Mouse (Mus musculus) urinary bladder, postnatal 36 days (tissue): Measurements from ENCODE around the gene Ajuba.

Experiments
- DNase-seq, 2 experiments: peaks; one replicate each; pipeline ENCODE4 v3.0.0; 2022; ENCODE audit warnings: low spot score in 2 of 2, mixed read lengths in 1 of 2

Ajuba gene

DNA sequence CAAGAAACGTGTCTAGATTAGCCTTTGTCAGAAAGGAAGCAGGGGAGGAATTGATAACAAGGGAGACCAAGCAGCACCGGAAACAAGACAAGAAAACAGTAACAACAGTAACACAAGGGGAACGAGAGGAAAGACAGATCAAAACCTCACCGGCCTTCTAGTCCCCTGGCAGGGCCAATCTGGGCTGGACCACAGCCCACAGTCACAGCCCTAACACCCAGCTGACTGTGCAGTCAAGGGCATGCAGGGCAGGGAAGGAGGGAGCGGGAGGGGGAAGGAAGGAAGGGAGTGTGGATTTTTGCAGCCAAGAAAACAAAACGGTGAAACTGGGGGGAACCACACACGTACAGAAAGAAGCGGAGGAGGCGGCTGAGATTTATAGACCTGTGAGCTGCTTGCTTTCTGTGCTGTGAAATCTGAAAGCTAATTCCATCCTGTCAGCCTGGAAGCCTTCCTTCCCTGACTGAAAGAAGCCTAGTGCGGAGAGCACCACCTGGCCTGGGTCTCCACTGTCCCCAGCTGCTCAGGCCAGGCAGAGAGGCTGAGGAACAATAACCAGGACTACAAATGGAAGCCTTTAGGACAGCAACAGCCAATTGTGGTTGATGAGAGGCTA lies 15.1 kb upstream of the Ajuba start:
- no peak for DNase-seq

DNA sequence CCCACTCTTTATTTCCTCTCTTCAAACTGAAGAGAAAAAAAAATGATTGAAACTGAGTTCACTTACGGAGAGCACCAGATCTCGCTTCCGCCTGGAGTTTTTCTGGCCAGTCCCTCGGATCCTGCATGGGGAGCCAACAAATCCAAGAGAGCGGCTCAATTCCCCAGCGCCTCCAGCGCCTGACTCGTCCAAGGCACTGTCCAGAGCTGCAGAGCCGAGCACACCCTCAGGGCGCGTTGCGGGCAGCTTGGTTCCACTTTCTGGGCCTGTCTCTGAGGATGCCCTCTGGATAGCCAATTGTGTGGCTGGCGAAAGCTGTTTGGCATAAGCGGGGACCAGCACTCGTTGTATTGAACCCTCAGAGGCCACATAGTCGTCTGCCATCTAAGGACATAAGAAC lies 13.7 kb upstream of the Ajuba start:
- no peak for DNase-seq

DNA sequence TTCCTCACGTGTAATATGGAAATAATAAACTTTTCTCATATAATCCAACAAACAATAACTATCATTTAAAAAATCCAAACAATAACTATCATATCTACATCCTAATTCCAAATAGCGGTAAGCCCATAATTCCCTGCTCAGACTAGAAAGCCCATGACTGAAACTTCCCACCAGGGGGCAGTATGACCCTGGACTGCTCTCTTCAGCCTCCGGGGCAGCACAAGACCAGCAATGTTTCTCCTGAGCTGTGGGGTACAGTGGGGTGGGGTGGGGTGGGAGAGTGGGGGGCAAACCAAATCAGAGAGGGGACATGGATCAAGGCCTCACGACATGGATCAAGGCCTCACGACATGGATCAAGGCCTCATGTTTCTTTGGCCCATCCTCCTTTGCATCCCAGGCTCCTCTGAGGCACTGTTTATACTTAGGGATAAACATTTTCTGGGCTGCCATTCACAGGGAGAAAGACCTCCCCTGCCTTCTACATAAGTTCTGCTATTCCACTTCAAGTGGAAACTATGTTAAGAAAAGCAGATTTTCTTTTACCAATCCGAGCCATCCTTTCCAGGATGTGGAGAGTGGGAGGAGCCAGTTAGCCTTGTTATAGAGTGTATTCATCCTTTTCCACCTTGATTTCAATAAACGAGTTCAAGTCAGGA lies 6.5 kb upstream of the Ajuba start:
- peak in 1 of 2 experiments; percentile 43 for DNase-seq

DNA sequence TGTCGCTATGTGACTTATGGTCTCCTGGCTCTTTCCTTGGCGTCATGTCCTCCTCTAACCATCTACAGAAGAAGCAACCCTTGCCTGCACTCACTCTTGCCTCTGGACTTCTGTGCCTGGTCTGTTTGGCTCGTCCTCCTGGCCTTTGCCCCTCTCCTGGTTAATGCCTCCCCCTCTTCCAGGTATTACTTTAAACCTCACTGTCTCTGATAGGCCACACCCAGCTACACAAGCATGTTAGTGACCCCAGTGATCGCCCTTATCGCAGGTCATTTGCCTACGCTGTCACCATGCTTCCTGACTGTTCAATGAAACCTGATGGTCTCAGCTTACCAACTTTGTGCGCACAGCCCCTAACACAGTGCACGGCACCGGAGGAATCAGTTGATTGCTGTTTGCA lies 5.2 kb upstream of the Ajuba start:
- DNase-seq, result no peak

GRCm38 (mm10) chr14:54579638-54580037 lies 2.3 kb upstream of the Ajuba start:
- no peak for DNase-seq

DNA sequence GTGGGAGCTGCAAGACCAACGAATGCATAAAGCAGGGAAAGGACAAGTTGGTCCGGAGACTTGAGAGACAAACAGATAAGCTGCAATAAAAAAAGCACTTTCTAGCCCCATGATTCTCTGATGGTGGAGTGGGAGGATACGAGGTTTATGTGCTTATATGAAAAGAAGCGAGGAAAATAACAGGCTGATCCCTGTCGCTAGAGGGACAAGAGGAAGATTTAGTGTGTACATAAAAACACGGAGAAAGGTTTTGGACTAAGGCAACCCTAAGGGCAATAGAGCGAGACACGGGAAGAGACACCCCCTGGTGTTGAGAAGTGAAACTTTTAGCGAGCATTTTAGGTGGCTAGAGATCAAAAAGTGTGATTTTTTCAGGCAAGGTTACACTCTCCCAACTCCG lies 705 bp upstream of the Ajuba start:
- DNase-seq, result peak in 1 of 2 experiments; percentile 29

DNA sequence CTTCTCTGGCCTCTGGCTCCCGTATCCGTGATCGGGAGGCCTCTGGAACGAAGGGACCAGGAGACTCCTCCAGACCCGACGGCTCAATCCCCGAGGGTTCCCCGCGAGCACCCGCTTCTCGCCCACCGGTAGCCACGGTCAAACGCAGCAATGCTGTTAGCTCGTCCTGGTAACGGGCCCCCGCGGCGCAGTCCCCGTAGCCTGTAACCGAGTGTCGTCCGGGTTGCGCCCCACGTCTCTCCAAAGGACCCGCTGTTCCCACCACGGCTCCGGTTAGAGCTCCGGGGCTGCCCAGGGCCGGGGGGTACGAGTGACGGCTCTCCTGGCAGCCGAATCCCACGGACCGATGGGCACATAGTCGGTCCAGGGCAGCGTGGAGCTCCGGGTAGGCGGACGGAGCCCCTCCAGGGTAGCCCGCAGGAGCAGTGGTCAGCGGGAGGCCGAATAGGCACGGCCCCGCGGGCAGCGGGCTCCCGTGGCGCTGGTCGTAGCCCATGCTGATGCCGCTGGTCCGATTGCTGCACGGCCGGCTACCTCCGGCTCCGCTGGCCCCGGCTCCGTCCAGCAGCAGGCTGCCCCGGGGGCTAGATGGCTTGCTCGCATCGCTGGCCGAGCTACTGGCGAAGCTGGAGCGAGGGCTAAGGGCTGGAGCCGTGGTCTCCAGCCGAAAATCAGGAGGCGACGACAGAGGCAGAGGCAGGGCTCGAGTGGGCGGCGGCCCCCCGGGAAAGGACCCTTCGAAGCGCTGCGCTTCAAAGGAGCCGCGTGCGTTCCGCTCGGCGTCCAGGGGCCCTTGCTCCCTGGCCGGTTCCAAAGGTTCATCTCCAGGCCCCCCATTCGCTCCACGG lies 893 bp downstream of the Ajuba start:
- DNase-seq, result peak in 1 of 2 experiments; percentile 19

- DNase-seq, result peak; percentile 74 to 81
Measured at GRCm38 (mm10) chr14:54575631-54576030, 1.7 kb downstream of the Ajuba start.

DNA sequence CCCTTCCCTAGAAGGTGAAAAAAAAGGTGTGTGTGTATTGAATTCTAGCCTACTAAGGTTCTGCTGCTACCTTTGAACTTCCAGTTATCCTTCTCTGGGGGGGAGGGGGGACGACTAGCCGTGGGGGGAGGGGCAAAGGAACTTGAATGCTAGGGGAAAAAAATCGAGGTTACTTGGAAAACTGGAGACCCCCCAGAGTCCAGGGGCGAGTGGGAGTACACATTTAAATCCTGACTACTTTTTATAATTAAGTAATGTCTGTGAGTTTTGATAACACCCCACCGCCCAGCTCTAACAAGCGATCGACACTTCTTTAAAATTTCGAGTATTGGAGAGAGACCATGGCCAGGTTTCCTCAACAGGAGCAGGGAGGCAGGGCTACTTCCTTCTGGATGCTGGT lies 2.3 kb downstream of the Ajuba start:
- DNase-seq, result no peak

- peak; percentile 60 to 68 for DNase-seq
Measured at GRCm38 (mm10) chr14:54574253-54574652, 3.1 kb downstream of the Ajuba start.

DNA sequence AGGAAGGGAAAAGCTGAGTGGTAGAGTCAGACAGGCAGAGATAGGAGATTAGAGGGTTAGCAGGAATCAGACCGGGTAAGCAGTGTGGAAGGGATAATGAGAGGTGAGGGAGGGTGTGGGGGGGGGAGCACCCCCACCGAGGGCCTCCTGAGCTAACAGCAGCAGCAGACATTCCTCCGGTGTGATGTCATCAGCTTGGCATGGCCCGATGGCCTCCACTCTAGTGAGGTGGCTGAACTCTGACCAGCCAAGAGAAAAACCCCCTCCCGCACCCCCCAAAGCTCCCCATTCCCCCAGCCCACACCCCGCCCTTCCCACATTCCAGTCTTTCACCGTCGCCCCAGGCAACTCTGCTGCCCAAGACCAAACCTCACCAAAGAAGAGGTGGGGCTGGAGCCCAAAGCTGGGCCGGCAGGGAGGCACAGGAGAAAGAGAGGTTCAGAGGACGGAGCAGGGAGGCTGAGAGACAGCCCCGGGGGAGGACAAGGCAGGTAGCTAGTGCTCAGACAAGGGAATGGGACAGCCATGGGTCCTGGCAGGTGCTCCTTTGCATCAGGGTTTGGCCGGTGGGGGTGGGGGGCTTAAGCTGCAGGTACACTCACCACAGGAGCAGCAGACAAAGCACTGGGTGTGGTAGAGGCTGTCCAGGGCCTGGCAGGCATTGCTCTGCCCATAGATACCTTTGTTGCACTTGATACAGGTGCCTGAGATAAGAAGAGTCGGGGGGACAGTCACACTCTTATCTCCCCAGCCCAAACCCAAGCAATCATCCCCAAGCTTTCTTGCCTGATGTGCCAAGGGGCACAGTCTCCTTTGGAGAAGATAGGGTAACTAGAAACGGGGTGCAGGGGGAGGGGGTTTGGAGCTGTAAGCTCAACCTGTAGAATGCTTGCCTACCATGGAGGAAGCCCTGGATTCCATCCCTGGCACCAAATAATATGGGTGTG lies 4.3 kb downstream of the Ajuba start:
- DNase-seq, result peak in 1 of 2 experiments; percentile 41

DNA sequence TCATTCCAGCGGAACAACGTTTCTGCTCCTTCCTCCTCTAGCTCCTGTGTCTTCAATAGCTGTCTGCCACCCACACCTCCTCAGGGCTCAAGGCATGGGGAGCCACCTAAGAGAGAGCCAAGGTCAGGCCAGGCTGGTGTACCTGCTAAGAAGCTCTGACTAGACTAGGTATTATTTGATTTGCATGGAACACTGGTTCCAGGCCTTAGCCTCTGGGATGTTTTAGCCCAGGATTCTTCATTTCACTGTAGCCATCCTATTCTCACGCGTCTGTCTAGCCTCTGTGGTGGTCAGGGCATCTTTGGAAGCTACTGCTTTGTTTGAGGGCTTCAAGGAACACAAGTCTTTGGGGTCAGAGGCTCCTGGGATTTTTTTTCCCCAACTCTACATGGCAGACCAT lies 5.2 kb downstream of the Ajuba start:
- no peak for DNase-seq

DNA sequence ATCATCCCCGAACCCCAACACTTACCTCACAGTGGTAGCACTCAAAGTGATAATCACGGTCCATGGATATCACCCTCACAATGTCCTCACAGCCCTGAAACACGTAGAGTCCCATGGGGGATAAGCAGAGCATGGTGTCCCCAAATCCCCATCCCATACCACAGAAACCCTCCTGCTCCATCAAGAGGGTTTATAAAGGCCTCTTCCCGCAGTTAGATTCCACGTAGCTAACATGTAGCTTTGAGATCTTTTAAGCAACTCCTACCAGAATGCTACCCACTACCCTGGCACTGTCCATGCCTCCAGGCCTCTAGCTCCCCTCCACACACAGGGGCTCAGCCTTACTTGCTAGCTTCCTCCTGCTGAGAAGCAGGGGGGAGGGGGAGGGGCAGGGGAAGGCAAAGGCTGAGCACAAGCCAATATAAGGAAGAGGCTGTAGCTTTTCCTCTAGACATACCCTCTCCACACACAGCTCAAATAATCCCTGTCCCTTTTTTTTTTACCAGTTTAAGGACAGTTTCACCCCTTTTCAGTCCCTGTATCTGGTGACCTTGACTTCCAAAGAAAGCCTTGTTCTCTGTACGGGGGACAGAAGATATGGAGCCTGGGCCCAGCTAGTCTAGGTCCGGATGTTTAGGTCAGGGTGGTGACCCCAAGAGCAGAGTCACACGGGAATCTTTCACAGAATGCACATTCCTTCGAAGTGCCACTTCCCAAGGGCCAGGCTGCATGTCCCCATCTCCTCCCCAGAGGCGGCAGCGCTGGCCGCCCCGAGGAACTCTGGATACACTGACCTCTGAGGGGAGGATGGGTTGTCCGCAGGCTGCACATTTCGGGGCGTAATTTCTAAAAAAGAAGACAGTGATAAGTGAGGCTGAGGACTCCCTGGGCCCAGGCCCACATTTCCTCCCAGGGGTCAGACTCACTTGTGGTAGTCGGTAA lies 7.6 kb downstream of the Ajuba start:
- no peak for DNase-seq

DNA sequence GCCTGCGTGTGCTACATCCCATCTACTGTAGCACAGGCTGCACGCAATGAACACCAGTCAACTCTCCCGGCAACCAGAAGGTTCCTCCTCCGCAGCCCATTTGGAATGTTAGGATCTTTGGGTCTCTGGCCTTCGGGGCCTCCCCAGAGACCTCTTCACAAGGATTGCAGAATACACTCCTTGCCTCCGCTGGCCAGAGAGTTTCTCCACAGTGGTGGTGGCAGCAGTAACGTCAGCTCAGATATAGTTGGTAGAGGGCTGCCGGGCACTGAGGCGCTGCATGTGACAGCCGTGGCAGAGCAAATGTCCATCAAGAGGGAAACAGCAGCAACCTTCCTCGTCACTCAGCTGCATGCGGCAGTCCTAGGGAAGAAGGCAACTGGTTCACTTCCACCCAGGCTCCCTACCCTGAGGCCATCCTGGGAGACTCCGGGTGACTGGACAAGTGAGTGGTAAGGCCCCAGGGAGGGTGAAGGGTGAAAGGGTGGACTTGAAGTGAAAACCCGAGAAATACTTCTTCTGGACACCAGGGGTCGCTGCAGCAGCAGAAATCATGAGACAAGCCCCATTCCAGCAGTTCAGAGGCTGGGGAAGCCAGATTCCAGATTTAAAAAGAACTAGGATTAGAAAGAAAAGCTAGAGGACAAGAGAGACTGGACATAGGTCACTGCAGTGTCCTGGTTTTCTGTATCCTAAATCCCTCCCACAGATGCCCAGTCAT lies 8.5 kb downstream of the Ajuba start:
- peak in 1 of 2 experiments; percentile 79 for DNase-seq

DNA sequence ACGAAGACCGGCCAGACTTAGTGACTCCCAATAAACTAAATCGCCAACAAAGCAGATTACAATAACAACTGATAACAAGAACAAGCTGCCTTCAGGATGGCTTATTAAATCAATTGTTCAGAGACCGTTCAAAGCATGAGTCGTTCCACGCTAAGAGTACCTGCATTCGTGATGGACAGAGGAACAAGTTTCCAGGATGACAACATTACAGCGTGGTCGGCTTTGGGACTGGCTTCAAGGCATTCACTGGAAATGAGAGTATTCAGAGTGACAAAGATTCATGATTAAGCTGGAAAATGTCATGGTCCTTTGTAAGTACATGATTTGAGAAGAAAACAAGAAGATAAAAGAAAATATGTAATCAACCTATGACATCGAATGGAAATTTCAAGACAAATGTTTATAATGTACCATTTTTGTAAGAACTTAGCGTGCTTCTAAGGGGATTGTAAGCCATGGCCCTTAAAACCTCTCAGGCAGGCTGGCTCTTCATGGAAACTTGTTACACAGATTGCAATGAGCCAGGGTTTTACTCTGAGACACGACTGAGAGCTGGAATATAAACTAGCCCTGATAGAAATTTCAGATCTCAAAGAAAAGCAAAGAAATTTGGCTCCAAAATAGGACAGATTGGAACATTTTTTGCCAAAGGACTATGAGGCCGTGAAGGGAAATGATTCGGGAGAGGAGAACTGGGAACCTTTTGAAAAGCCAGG lies 16.7 kb downstream of the Ajuba start:
- no peak for DNase-seq

- DNase-seq, result no peak
Measured at GRCm38 (mm10) chr14:54557330-54557729, 20.0 kb downstream of the Ajuba start.

DNA sequence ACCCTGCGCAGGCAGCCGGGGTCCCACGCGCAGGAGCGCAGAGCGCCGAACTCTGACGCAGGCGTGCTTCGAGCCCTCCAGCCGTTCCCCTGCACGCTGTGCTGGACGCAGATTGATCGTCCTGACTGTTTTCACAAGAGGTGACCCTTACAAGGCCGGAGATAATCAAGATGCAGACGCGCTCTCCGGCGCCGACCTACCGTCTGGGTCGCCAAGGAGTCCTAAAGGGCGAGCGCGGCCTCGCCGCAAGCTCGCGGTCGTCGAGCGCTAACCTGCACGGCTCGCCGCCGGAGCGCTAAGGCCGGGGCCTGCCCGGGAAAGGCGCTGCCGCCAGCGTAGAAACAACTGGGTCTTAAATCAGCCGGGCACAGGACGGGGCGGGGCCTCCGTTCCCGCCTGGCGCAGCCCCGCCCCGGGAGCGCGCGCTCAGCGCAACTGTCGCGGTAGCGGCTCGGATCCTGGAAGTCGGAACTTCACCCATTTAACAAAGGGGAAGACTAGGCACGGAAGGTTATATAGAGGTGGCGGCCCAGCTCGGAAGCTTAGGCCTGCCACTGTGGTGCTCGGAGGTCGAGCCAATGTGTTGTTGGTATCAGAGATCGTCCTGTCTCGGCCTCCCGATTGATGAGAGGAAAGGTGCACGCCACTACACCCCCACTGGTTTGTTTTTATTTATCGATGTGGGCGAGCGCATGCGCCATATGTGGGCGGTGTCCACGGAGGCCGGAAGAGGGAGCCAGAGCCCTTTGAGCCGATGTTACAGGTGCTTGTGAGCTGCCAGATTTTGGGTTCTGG lies 23.2 kb downstream of the Ajuba start, which contains the start of gene Haus4:
TSS of gene Haus4 (minus strand) at position 642 of the 795 bp plus-strand sequence.
- peak; percentile 71 to 82 for DNase-seq

DNA sequence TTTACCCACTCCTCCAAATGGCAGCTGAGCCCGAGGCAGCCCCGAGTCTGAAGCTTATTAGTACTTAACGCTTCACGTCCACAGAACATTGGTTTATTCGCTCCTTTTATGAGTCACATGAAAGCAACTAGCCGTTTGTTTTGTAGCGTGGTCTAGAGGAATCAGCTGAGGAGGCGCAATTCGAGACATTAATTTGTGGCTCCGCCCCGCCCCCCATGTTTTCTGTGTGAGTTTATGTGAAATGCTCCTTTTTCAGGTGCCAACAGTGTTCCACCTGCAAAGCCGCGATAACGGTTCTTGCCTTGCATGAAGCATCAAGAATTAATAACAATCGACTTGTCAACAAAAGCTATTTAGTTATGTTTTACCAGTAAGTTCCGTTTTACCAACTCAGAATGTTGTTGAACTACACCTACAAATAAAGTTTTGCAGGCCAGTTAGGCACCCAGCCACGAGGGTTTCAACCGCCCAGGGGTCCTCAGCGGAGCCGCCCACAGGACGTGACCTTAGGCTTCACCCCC lies 23.8 kb downstream of the Ajuba start:
- no peak for DNase-seq
